Mouse (Mus musculus) layer of hippocampus, postnatal 10 days (tissue): ENCODE measurements around the gene Nt5c1b. TPM values are rescaled to one million over a fixed set of nuclear protein-coding genes. Genes with fewer than 3 reads are reported as not detected.

Experiments used
- DNase-seq, 2 experiments: peaks; one replicate each; pipeline ENCODE4 v3.0.0; 2021; ENCODE audit warnings: low spot score in 2 of 2
- long read RNA-seq: library from polyadenylated mRNA; stranded (forward); transcript quantifications from one replicate; pipeline ENCODE4 v2.0.0, GENCODE M21; 2023
- total RNA-seq, 2 experiments: library from RNA; stranded (reverse); gene quantifications; 2 replicates each; pipeline ENCODE4 v1.2.3; 2021

Gene Nt5c1b
- total RNA-seq, result not detected
- long read RNA-seq, result 0 reads

DNA sequence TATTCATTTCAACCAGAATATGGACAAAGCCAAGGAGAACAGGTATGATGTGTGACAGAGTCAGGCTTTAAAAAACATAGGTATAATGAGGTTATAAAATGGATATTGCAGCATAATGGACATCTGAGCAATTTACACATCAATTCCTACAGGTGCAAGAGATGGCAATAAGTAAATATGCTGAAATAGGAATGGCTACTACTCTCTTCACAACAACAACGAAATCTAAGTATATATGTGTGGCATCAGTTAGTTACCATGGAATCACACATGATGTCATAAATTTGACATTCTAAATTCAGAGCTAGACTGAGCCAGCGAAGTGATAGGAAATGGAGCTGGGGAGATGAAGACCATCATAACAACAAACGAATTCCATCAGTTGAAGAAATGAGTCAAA is at the start of gene Nt5c1b:
Gene Nt5c1b, plus strand, starts transcription at position 301 of the 400 bp plus-strand sequence.
- DNase-seq, result no peak

DNA sequence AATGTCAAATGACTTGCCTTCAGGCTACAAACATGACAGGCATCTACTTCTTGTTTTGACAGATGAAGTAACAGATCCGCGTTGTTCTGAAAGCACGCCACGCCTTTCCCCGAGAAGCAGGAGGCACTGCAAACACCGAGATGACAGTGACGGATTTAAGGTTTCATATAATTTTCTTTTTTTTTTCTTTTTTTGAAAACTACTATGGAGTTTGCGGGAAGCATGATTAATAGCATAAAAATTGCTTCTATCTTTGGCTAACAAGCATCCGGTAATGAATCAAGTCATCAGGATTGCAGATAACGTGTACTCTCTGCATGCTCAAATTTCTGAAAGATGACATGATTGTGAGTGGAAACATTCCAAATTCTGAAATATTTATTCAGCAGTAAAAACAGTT is 42.1 kb upstream of the Nt5c1b start:
- no peak for DNase-seq

GRCm38 (mm10) chr12:10329460-10329859 is 40.3 kb upstream of the Nt5c1b start:
- DNase-seq, result no peak

GRCm38 (mm10) chr12:10340604-10341003 is 29.2 kb upstream of the Nt5c1b start:
- DNase-seq, result no peak

- no peak for DNase-seq
These were observed 19.1 kb upstream of the Nt5c1b start for GRCm38 (mm10) chr12:10350706-10351105.

DNA sequence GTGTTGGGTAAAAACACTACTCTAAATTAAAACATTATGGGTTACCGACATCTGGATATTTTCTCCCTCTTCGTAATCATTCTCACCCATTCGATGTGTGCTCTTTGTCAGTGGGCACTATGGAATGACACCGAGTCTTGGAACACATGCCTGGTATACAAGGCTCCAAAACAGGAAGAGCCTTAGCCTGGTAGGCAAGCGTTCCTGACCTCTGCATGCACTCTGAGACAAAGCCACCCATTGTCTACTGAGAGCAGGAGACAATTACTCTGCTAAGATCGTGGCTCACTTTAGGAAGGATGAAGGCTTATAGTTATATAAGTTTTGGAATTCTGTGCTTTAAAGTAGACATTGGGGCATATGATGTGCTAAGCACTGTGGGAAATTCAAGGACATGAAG is 12.0 kb upstream of the Nt5c1b start:
- no peak for DNase-seq

DNA sequence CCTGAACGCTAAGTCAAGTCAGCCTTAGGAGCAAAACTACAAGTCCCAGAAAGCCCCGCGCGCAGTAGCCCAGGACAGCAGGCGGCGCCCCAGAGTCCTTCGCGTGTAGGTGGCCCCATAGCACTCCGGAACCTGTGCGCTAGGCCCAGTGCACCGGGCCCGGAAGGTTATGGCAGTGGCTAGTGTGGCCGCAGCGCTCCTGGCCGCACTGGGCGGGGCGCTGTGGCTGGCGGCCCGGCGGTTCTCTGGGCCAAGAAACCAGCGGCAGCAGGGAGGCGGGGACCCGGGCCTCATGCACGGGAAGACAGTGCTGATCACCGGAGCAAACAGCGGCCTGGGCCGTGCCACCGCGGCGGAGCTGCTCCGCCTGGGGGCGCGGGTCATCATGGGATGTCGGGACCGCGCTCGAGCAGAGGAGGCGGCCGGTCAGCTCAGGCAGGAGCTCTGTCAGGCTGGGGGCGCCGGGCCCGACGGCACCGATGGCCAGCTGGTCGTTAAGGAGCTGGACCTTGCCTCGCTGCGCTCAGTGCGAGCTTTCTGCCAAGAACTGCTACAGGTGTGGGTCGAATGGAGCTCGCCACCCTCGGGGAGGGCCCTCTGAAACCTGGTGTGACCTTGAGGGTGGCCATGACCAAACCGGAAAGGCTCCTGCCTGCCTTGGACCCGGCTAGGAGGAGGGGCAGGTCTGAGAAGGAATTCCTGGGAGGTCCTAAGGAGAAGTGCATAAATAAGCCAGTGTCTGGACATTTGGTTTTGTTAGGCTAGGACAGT is 21.1 kb downstream of the Nt5c1b start, which contains the start of gene Rdh14:
Gene Rdh14, plus strand, starts transcription at position 102 of the 771 bp plus-strand sequence.
- peak; percentile 96 to 97 for DNase-seq

- no peak for DNase-seq
These were observed 31.0 kb downstream of the Nt5c1b start for GRCm38 (mm10) chr12:10400788-10401187.

- DNase-seq, result no peak
These were observed 32.8 kb downstream of the Nt5c1b start for GRCm38 (mm10) chr12:10402421-10403115.

GRCm38 (mm10) chr12:10410511-10411179 is 40.9 kb downstream of the Nt5c1b start:
- DNase-seq, result no peak

DNA sequence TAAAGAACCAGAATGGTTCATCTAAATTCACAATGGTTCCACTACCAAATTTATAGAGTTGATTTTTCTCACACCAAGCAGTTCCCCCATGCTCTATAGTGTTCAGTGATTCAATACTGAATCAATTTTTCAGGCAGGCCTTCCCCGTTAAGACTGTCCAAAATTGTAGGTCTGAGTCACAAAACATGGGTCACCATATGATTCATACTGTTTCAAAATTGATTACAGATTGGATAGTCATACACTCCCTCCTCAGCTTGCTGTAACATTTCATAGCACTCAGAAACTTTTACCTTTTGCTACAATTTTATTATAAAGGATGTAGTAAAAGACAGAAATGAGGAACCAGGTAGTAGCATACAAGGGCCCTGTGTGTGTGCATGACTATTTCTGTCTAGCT is 41.7 kb downstream of the Nt5c1b start:
- no peak for DNase-seq

- no peak for DNase-seq
These were observed 52.6 kb downstream of the Nt5c1b start for GRCm38 (mm10) chr12:10422347-10422746.

GRCm38 (mm10) chr12:10425982-10426863 is 56.5 kb downstream of the Nt5c1b start:
- no peak for DNase-seq

DNA sequence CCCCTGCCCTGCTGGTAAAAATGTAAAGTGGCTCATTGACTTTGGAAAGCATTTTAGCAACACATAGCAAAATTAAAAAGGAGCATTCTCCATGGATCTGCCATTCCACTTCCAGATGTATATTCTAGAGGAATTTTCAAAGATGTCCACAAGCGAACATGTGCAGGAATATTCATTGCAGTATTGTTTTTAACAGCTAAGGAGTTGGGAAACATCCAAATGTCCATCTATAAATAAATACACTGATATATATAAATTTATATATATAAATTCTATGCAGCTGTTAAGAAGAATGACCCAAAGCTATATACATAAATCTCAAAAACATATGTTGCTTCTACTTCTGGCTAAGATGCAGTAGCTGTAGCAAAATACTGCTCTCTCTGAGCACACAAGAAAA is 61.2 kb downstream of the Nt5c1b start:
- DNase-seq, result no peak

DNA sequence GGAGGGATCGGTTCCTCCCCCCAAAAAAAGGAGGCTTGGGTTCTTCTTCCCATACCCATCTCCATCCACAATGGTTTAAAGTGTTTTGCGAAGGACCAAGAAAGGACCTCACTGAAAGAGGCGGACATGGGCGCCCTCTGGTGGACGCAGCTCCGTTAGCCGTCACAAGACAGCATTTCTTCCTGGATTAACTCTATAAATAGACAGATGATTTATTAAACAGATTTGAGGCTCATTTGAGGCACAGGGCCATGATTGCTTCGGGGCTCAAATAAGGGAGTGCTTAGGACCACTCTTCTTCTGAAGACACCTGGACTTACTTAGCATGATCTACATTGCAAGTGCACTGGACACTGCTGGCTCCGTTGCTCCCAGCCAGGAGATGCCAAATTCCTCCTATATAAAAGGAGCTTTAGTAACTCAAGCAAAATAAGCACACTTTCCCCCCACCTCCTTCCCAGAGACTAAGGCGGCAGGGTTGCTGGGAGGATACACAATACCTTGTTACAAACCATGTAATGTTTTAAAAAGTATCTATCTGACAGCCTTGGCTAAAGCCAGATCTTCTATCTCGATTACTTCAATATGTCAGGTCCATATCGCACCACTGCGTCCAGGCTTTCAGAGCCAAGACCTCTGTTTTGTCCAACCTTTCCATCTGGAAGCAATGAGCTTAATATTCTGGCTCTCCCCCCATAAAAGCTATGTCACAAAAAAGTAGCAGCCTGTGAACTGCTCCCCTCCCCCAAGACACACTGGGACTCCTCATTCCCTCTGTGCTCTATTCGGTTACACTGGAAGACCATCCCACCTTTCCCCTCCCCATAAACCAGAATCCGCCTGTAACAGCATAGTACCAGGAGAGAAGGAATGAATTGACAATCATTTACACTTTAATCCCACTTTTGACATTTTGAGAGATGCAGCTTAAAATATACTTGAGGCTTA is 68.6 kb downstream of the Nt5c1b start:
- peak; percentile 90 to 91 for DNase-seq

Other genes with a start within 250 kb of the Nt5c1b start
- 10 to 100 TPM; 32.3 to 33.9 TPM for gene Rdh14, start 20.8 kb downstream of the Nt5c1b start, total RNA-seq